8 mouse cellular contexts compared by ENCODE assay signal in genomic region chr15:101267053-101268032, GRCm38 (mm10). TPM values are rescaled to one million over a fixed set of nuclear protein-coding genes. Genes with fewer than 3 reads are reported as not detected.
DNase-seq lines count a peak whose midpoint lies in the region; ATAC-seq lines count a peak whose summit lies in the region.

No protein-coding gene starts in this region.

- ATAC-seq in megakaryocyte, adult 5-6 weeks (ENCODE audit: poor library complexity, severe bottlenecking), result no peak
- no peak for ATAC-seq in embryonic facial prominence, embryonic 15.5 days (ENCODE audit: insufficient number of reproducible peaks, low FRiP score, low TSS enrichment, low read depth)
- peak; percentile 41 for ATAC-seq in inflammation-experienced regulatory T-cells, adult 6 months
- peak; percentile 8; the same call in 1 of the 2 replicates for ATAC-seq in stomach, embryonic 16.5 days (ENCODE audit: insufficient read depth, low FRiP score)

- peak overlapping the region; percentile 92 for H3K4me3 ChIP-seq in megakaryocyte, embryonic 14.5 days (replicated peaks)
- H3K4me3 ChIP-seq in embryonic facial prominence, embryonic 15.5 days (replicated peaks), result peak overlapping the region; percentile 59
- peak overlapping the region; percentile 65 for H3K4me3 ChIP-seq in stomach, embryonic 16.5 days (replicated peaks; ENCODE audit: low read length)

- WGBS in embryonic facial prominence, embryonic 15.5 days, result 5% methylated on average over 25 of the region's 25 CpGs
- WGBS in stomach, embryonic 16.5 days, result 2% methylated on average over 25 of the region's 25 CpGs

- H3K4me2 ChIP-seq in embryonic facial prominence, embryonic 15.5 days (replicated peaks), result peak overlapping the region; percentile 91
- peak overlapping the region; percentile 90 for H3K4me2 ChIP-seq in stomach, embryonic 16.5 days (ENCODE audit: low read depth, low read length)

- no peaks in the 10 kb centered on the region for H3K9me3 ChIP-seq in megakaryocyte, embryonic 14.5 days
- no peaks in the 10 kb centered on the region for H3K9me3 ChIP-seq in embryonic facial prominence, embryonic 15.5 days (replicated peaks)
- H3K9me3 ChIP-seq in stomach, embryonic 16.5 days (replicated peaks; ENCODE audit: control insufficient read depth, low read length), result no peaks in the 10 kb centered on the region

- H3K4me1 ChIP-seq in megakaryocyte, embryonic 14.5 days, result peaks cover 73% of the 10 kb centered on the region
- peaks cover 47% of the 10 kb centered on the region for H3K4me1 ChIP-seq in embryonic facial prominence, embryonic 15.5 days
- peaks cover 20% of the 10 kb centered on the region for H3K4me1 ChIP-seq in stomach, embryonic 16.5 days (ENCODE audit: control insufficient read depth, insufficient read depth, low read length)

- peaks cover 64% of the 10 kb centered on the region for H3K27me3 ChIP-seq in megakaryocyte, embryonic 14.5 days (replicated peaks)
- H3K27me3 ChIP-seq in embryonic facial prominence, embryonic 15.5 days, result no peaks in the 10 kb centered on the region
- H3K27me3 ChIP-seq in stomach, embryonic 16.5 days (ENCODE audit: control insufficient read depth, insufficient read depth, low read length), result no peaks in the 10 kb centered on the region

- peak; percentile 60 to 72 for DNase-seq in lung, adult 18-20 months
- no peak for DNase-seq in layer of hippocampus, postnatal 25 days (ENCODE audit: extremely low spot score in 1 of 2, low spot score in 1 of 2)
- no peak for DNase-seq in testis, postnatal 14 days (ENCODE audit: low spot score)

- peak overlapping the region; percentile 35 for H3K9ac ChIP-seq in embryonic facial prominence, embryonic 15.5 days
- peak overlapping the region; percentile 76 for H3K9ac ChIP-seq in stomach, embryonic 16.5 days (ENCODE audit: low read length)

- H3K27ac ChIP-seq in embryonic facial prominence, embryonic 15.5 days (replicated peaks), result peak overlapping the region; percentile 84
- peak overlapping the region; percentile 81 for H3K27ac ChIP-seq in stomach, embryonic 16.5 days (ENCODE audit: low read length)

- H3K36me3 ChIP-seq in megakaryocyte, embryonic 14.5 days (replicated peaks; ENCODE audit: low read length), result peaks cover 24% of the 10 kb centered on the region
- peaks cover 24% of the 10 kb centered on the region for H3K36me3 ChIP-seq in embryonic facial prominence, embryonic 15.5 days
- no peaks in the 10 kb centered on the region for H3K36me3 ChIP-seq in stomach, embryonic 16.5 days (ENCODE audit: control insufficient read depth, insufficient read depth, low read length)

RNA-seq across cellular contexts. Expression of gene Nr4a1, which starts 13.3 kb away (rescaled TPM):
- polyA plus RNA-seq in megakaryocyte, embryonic 14.5 days (2012; ENCODE audit: insufficient read depth, low replicate concordance), result 2.9 and 6.8 TPM in 2 replicates
- total RNA-seq in megakaryocyte, adult 5-6 weeks (2015), result 42.1 and 45.0 TPM in 2 replicates
- total RNA-seq in megakaryocyte, adult 5-6 weeks (2017), result 37.0 TPM in 2 replicates
- 16.0 and 16.4 TPM in 2 replicates for polyA plus RNA-seq in embryonic facial prominence, embryonic 15.5 days (2015; fragmentation: Nextera tagmentation; extraction: Ambion mirVana)
- polyA plus RNA-seq in inflammation-experienced regulatory T-cells, adult 6 months (2017; shearing (Covaris generic)), result 10 to 100 TPM; 46.4 to 73.4 (median 68.3) TPM
- polyA plus RNA-seq in stomach, embryonic 16.5 days (2015; fragmentation: Nextera tagmentation; extraction: Ambion mirVana), result 12.9 and 13.3 TPM in 2 replicates
- total RNA-seq in layer of hippocampus, postnatal 25 days (2021), result 10 to 100 TPM; 50.5 to 62.3 TPM

RNA-seq across cellular contexts. Expression of gene Atg101, which starts 16.7 kb away (rescaled TPM):
- polyA plus RNA-seq in megakaryocyte, embryonic 14.5 days (2012; ENCODE audit: insufficient read depth, low replicate concordance), result 36.9 and 65.9 TPM in 2 replicates
- total RNA-seq in megakaryocyte, adult 5-6 weeks (2015), result 8.2 and 12.1 TPM in 2 replicates
- 53.3 and 58.0 TPM in 2 replicates for total RNA-seq in megakaryocyte, adult 5-6 weeks (2017)
- polyA plus RNA-seq in embryonic facial prominence, embryonic 15.5 days (2015; fragmentation: Nextera tagmentation; extraction: Ambion mirVana), result 69.9 and 71.9 TPM in 2 replicates
- 10 to 100 TPM; 39.9 to 53.6 (median 47.8) TPM for polyA plus RNA-seq in inflammation-experienced regulatory T-cells, adult 6 months (2017; shearing (Covaris generic))
- polyA plus RNA-seq in stomach, embryonic 16.5 days (2015; fragmentation: Nextera tagmentation; extraction: Ambion mirVana), result 66.9 and 67.0 TPM in 2 replicates
- 10 to 100 TPM; 45.2 to 53.9 TPM for total RNA-seq in layer of hippocampus, postnatal 25 days (2021)

RNA-seq across cellular contexts. Expression of gene 6030408B16Rik, which starts 25.7 kb away (rescaled TPM):
- polyA plus RNA-seq in megakaryocyte, embryonic 14.5 days (2012; ENCODE audit: insufficient read depth, low replicate concordance), result 2.1 TPM in 1 of 2 replicates, not detected in the other
- not detected in 2 replicates for total RNA-seq in megakaryocyte, adult 5-6 weeks (2015)
- total RNA-seq in megakaryocyte, adult 5-6 weeks (2017), result not detected in 2 replicates
- 1.3 and 1.5 TPM in 2 replicates for polyA plus RNA-seq in embryonic facial prominence, embryonic 15.5 days (2015; fragmentation: Nextera tagmentation; extraction: Ambion mirVana)
- polyA plus RNA-seq in inflammation-experienced regulatory T-cells, adult 6 months (2017; shearing (Covaris generic)), result under 1 TPM in 1 of 3 experiments, not detected in 2; 0.70 TPM
- 9.4 and 9.5 TPM in 2 replicates for polyA plus RNA-seq in stomach, embryonic 16.5 days (2015; fragmentation: Nextera tagmentation; extraction: Ambion mirVana)
- total RNA-seq in layer of hippocampus, postnatal 25 days (2021), result under 1 TPM; 0.22 to 0.42 TPM

RNA-seq across cellular contexts. Expression of gene Grasp, which starts 43.4 kb away (rescaled TPM):
- polyA plus RNA-seq in megakaryocyte, embryonic 14.5 days (2012; ENCODE audit: insufficient read depth, low replicate concordance), result 0.47 TPM in 1 of 2 replicates, not detected in the other
- 0.16 and 0.30 TPM in 2 replicates for total RNA-seq in megakaryocyte, adult 5-6 weeks (2015)
- 0.29 and 0.85 TPM in 2 replicates for total RNA-seq in megakaryocyte, adult 5-6 weeks (2017)
- polyA plus RNA-seq in embryonic facial prominence, embryonic 15.5 days (2015; fragmentation: Nextera tagmentation; extraction: Ambion mirVana), result 11.4 and 15.1 TPM in 2 replicates
- polyA plus RNA-seq in inflammation-experienced regulatory T-cells, adult 6 months (2017; shearing (Covaris generic)), result under 1 TPM; 0.18 to 0.50 (median 0.28) TPM
- 2.1 and 2.7 TPM in 2 replicates for polyA plus RNA-seq in stomach, embryonic 16.5 days (2015; fragmentation: Nextera tagmentation; extraction: Ambion mirVana)
- 10 to 100 TPM; 73.1 to 77.9 TPM for total RNA-seq in layer of hippocampus, postnatal 25 days (2021)

Comparison
In these comparisons a context has a peak if more than half of its experiments do, and no peak if none do; other contexts are left out.
1. ATAC-seq: peak in inflammation-experienced regulatory T-cells, adult 6 months (single experiment) and stomach, embryonic 16.5 days (single experiment); none in megakaryocyte, adult 5-6 weeks (single experiment) and embryonic facial prominence, embryonic 15.5 days (single experiment).
2. DNase-seq: peak in lung, adult 18-20 months (2 of 2); none in layer of hippocampus, postnatal 25 days (0 of 2) and testis, postnatal 14 days (single experiment).
3. Peak in every context shown above with its lines, with median percentiles within 50 percentile points of each other: H3K4me3 ChIP-seq.